Mouse (Mus musculus) testis, adult 2 months (tissue): ENCODE measurements around the gene Mrps11. TPM values are rescaled to one million over a fixed set of nuclear protein-coding genes. Genes with fewer than 3 reads are reported as not detected.

Experiments
- H3K27ac ChIP-seq: fragments of 200-500 bp; 2 replicates; pipeline ENCODE4 v1.5.1; 2012; ENCODE audit warnings: low read depth, low read length; ENCODE audit not compliant: control insufficient read depth, insufficient read depth
- H3K27me3 ChIP-seq: fragments of 200-500 bp; 2 replicates; pipeline ENCODE4 v1.6.1; 2012; ENCODE audit warnings: mild to moderate bottlenecking, low read length, moderate library complexity; ENCODE audit not compliant: control insufficient read depth, insufficient read depth
- H3K36me3 ChIP-seq: fragments of 200-500 bp; 2 replicates; pipeline ENCODE4 v1.6.1; 2012; ENCODE audit warnings: mild to moderate bottlenecking, low read length; ENCODE audit not compliant: control insufficient read depth, insufficient read depth
- H3K4me1 ChIP-seq: fragments of 200-500 bp; 2 replicates; pipeline ENCODE4 v1.6.1; 2012; ENCODE audit warnings: low read length; ENCODE audit not compliant: control insufficient read depth, insufficient read depth
- H3K4me3 ChIP-seq: fragments of 200-500 bp; 2 replicates; pipeline ENCODE4 v1.5.1; 2012; ENCODE audit warnings: low read depth, mild to moderate bottlenecking, low read length, moderate library complexity, mixed read lengths; ENCODE audit not compliant: control insufficient read depth
- CTCF ChIP-seq: fragments of 200-500 bp; IDR thresholded peaks from 2 replicates; pipeline ENCODE4 v1.5.1; 2012; ENCODE audit warnings: low read depth, mild to moderate bottlenecking, inconsistent platforms, low read length, moderate library complexity; ENCODE audit not compliant: control insufficient read depth, insufficient read depth, insufficient replicate concordance
- POLR2A ChIP-seq: fragments of 200-500 bp; IDR thresholded peaks from 2 replicates; pipeline ENCODE4 v1.6.1; 2012; ENCODE audit warnings: low read depth, mild to moderate bottlenecking, inconsistent platforms, low read length, moderate library complexity; ENCODE audit not compliant: control insufficient read depth
- polyA plus RNA-seq: library from polyadenylated mRNA; depleted of rRNA; stranded (reverse); fragments of >200 nt; gene quantifications from 2 replicates; pipeline ENCODE4 v1.2.3, GENCODE M21; 2012

Mrps11 gene
- polyA plus RNA-seq, 1 experiment = 55.0 TPM

- Histone ChIP-seq H3K4me3 (no peak overlapping the region), H3K27me3 (no peaks in the 10 kb centered on the region), H3K4me1 (no peaks in the 10 kb centered on the region), H3K27ac (no peak overlapping the region), H3K36me3 (no peaks in the 10 kb centered on the region)
- no peak for TF ChIP-seq CTCF
- TF ChIP-seq POLR2A = no peak
Observed at GRCm38 (mm10) chr7:78754458-78755000, 28.4 kb upstream of the Mrps11 start.

DNA sequence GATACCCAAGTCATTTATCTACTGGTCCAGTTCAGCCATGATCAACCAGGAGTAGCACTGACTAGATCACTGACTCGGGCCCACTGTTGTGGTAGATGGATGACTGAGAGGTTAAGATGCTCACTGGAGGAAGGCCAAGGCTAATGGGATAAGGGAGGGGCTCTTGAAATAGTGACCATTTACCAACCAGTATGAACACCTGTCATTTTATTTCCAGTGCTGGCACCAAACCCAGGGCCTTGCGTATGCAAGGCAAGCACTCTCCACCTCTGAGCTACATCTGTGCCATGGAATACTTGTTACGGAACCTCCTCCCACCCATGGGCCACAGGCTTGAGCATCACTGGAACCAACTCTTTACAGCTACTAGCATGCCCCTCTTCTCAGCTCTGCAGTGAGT, 19.1 kb upstream of the Mrps11 start:
- no peak overlapping the region for H3K4me3 ChIP-seq
- H3K4me1 ChIP-seq = peaks cover 5% of the 10 kb centered on the region; the same call in 1 of the 2 replicates
- H3K27me3 ChIP-seq = no peaks in the 10 kb centered on the region
- no peak overlapping the region for H3K27ac ChIP-seq
- no peaks in the 10 kb centered on the region for H3K36me3 ChIP-seq
- no peak for TF ChIP-seq CTCF
- TF ChIP-seq POLR2A = no peak

DNA sequence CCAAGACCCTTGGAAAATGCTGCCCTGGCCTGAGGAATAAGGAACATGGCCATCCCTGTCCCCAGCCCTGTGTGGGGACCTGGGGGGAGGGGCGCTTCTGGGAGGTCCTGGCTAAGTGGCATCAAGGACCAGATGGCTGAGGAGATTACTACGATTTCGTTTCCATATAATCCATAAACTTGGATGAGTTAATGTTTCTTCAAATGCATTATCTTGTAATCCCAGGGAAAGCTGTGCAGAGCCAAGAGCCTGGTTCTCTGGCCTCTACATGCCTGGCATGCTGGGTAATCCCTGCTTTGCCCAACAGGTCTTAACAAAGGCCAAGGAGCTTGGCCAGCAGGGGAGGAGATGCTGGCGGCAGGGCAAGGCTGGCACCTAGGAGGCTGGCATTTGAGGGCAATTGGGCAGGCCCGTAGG, 17.7 kb upstream of the Mrps11 start:
- Histone ChIP-seq H3K27me3 (no peaks in the 10 kb centered on the region), H3K27ac (no peak overlapping the region), H3K4me1 (peaks cover 5% of the 10 kb centered on the region; the same call in 1 of the 2 replicates), H3K4me3 (no peak overlapping the region), H3K36me3 (no peaks in the 10 kb centered on the region)
- TF ChIP-seq CTCF (no peak), POLR2A (no peak)

GRCm38 (mm10) chr7:78766019-78766683, 16.8 kb upstream of the Mrps11 start:
- peak overlapping the region; percentile 35; the same call in 1 of the 2 replicates for H3K4me3 ChIP-seq

DNA sequence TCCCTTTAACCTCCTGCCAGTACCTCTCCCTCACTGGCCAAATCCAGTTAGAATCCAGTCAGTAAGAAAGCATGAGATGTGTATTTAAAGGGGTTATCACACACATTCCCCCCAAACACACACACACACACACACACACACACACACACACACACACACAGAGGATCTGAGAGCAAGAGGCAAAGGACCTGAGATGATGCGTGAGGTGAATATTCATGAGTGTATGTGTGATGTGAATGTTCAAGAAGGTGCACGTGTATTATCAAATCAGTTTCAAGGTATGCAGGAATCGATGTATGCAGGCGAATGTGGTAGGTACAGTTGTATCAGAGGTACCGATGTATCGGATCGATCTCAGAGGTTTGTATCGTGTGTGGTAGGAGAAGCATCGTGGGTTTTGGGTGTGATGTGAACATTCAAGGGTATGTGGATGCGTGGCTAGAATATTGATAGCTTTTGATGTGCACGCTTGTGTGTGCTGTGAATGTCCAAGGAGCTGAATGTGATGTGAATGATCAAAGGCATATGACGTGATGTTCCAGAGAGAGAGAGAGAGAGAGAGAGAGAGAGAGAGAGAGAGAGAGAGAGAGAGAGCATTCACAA, 14.9 kb upstream of the Mrps11 start:
- Histone ChIP-seq H3K4me3 (no peak overlapping the region), H3K4me1 (peaks cover 5% of the 10 kb centered on the region; the same call in 1 of the 2 replicates), H3K27me3 (no peaks in the 10 kb centered on the region), H3K36me3 (no peaks in the 10 kb centered on the region), H3K27ac (no peak overlapping the region)
- TF ChIP-seq POLR2A (no peak), CTCF (no peak)

More at GRCm38 (mm10) chr7:78766019-78766683, 16.8 kb upstream of the Mrps11 start:
- Histone ChIP-seq H3K27me3 (no peaks in the 10 kb centered on the region), H3K27ac (no peak overlapping the region), H3K4me1 (peaks cover 5% of the 10 kb centered on the region; the same call in 1 of the 2 replicates), H3K36me3 (no peaks in the 10 kb centered on the region)
- TF ChIP-seq CTCF = peak; percentile 93
- no peak for TF ChIP-seq POLR2A

- Histone ChIP-seq H3K4me3 (no peak overlapping the region), H3K27me3 (no peaks in the 10 kb centered on the region), H3K36me3 (no peaks in the 10 kb centered on the region), H3K4me1 (peaks cover 5% of the 10 kb centered on the region; the same call in 1 of the 2 replicates), H3K27ac (no peak overlapping the region)
- TF ChIP-seq CTCF = no peak
- no peak for TF ChIP-seq POLR2A
Observed at GRCm38 (mm10) chr7:78769075-78769652, 13.8 kb upstream of the Mrps11 start.

GRCm38 (mm10) chr7:78770936-78771335, 12.0 kb upstream of the Mrps11 start:
- H3K27me3 ChIP-seq = no peaks in the 10 kb centered on the region
- H3K4me1 ChIP-seq = peaks cover 3% of the 10 kb centered on the region; the same call in 1 of the 2 replicates
- no peak overlapping the region for H3K27ac ChIP-seq
- peaks cover 2% of the 10 kb centered on the region; the same call in 1 of the 2 replicates for H3K36me3 ChIP-seq
- no peak overlapping the region for H3K4me3 ChIP-seq
- TF ChIP-seq CTCF = no peak
- TF ChIP-seq POLR2A = no peak
